Mouse (Mus musculus): Measurements from ENCODE around the gene Lcor. TPM values are rescaled to one million over a fixed set of nuclear protein-coding genes. Genes with fewer than 3 reads are reported as not detected.

The Lcor gene
- polyA plus RNA-seq, 1 experiment from 2014 or later, result 17.8 TPM

DNA sequence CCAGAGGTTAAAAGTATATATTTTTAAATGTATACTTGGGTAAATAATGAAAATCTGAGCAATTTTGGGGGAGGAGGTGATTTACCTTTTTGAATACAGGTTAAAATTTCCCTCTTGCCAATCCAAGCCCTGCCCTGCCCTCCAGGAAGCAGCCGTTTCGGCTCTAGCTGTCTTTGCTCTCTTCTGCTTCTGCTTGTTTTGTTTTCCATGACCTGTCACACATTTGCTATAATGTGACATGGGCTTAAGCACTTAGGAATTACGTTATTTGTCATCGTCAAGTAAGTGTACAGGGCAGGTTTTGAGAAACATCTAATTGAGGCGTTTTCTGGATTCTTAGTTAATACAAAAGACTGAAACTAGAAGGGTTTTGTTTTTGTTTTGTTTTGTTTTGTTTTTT lies 1.9 kb downstream of the Lcor start:
- Histone ChIP-seq H3K9ac (peak overlapping the region; percentile 55), H3K4me2 (replicated peaks) (peak overlapping the region; percentile 65), H3K36me3 (replicated peaks; ENCODE audit: control insufficient read depth, insufficient read depth) (no peaks in the 10 kb centered on the region), H3K27me3 (ENCODE audit: control insufficient read depth, insufficient read depth, low read length) (no peaks in the 10 kb centered on the region), H3K27ac (no peak overlapping the region), H3K4me3 (replicated peaks; ENCODE audit: low read length) (peak overlapping the region; percentile 99), H3K9me3 (ENCODE audit: control insufficient read depth, low read length) (no peaks in the 10 kb centered on the region), H3K4me1 (replicated peaks; ENCODE audit: control insufficient read depth, insufficient read depth, low read length) (peaks cover 37% of the 10 kb centered on the region)
- no peak for DNase-seq (ENCODE audit: low spot score)
- WGBS, result 8% methylated on average over 5 of the region's 5 CpGs
- ATAC-seq (ENCODE audit: low FRiP score), result no peak

DNA sequence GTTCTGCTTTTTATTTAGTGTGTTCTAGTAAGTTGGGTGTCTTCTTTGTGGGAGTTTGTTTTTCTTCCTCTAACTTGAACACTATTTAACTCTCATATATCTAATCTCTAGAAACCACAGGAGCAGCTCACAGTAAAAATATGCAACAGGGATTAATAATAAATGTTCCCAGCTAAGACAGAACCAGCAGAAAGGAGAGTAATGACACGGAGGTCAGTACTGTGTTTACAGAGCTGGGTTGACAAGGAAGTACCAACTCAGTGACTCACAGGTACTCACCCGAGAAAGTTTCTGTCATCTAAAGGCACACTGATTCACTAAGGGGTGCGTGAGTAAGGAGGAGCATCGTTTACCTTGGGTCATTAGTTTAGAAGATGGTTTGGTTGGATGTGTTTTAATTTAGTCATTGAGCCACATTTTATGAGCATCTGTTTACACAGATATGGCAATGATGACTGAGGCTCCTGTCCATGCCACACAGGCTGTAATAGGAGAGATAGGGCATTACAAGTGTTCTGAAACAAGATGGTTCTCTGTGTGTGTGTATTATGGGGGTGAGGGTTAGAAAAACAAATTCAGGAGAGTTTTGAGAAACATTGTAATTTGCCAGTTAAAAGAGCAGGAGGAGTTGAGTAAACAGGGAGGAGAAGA lies 13.1 kb downstream of the Lcor start:
- no peak overlapping the region for H3K4me3 ChIP-seq (replicated peaks; ENCODE audit: low read length)
- no peaks in the 10 kb centered on the region for H3K9me3 ChIP-seq (ENCODE audit: control insufficient read depth, low read length)
- H3K9ac ChIP-seq, result no peak overlapping the region
- WGBS, result 87% methylated on average over 4 of the region's 4 CpGs
- no peak overlapping the region for H3K4me2 ChIP-seq (replicated peaks)
- DNase-seq (ENCODE audit: low spot score) (no peak), ATAC-seq (ENCODE audit: low FRiP score) (no peak)
- no peaks in the 10 kb centered on the region for H3K4me1 ChIP-seq (replicated peaks; ENCODE audit: control insufficient read depth, insufficient read depth, low read length)
- H3K27me3 ChIP-seq (ENCODE audit: control insufficient read depth, insufficient read depth, low read length), result no peaks in the 10 kb centered on the region
- H3K36me3 ChIP-seq (replicated peaks; ENCODE audit: control insufficient read depth, insufficient read depth), result no peaks in the 10 kb centered on the region
- H3K27ac ChIP-seq, result no peak overlapping the region

DNA sequence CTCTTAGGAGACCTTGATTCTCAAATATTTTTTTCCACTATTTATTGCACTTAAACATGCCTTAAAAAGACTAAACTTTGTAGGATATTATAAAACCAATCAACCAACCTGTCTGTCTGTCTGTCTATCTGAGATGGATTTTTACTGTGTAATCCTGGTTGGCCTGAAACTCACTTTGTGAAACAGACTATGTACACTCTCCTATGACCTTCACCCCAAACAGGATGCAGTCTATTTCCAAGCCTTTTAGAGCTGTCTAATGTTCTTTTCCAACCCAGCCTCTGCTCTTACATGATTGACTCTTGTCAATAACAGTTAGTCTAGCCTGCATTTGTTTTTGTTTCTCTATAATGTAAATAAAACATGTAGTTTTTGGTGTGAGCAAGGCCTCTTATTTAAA lies 13.6 kb downstream of the Lcor start:
- no peak overlapping the region for H3K4me3 ChIP-seq (replicated peaks; ENCODE audit: low read length)
- H3K27me3 ChIP-seq (ENCODE audit: control insufficient read depth, insufficient read depth, low read length), result no peaks in the 10 kb centered on the region
- no peak for ATAC-seq (ENCODE audit: low FRiP score)
- DNase-seq (ENCODE audit: low spot score), result no peak
- no peak overlapping the region for H3K4me2 ChIP-seq (replicated peaks)
- H3K9me3 ChIP-seq (ENCODE audit: control insufficient read depth, low read length), result no peaks in the 10 kb centered on the region
- H3K4me1 ChIP-seq (replicated peaks; ENCODE audit: control insufficient read depth, insufficient read depth, low read length), result no peaks in the 10 kb centered on the region
- no peak overlapping the region for H3K9ac ChIP-seq
- H3K27ac ChIP-seq, result no peak overlapping the region
- no peaks in the 10 kb centered on the region for H3K36me3 ChIP-seq (replicated peaks; ENCODE audit: control insufficient read depth, insufficient read depth)

DNA sequence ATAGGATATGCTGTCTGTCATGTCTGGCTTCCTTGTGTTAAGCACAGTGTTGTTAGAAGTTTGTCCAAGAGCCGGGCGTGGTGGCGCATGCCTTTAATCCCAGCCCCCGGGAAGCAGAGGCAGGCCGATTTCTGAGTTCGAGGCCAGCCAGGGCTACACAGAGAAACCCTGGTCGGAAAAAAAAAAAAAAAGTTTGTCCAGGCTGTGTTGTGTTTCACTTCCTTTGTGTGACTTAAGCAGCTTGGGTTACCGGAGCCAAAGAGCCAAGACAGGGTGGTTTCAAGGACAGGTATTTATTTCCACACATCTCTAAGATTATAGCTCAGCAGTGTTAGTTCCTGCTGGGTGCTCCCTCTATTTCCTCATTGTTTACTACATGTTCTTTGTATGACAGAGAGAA lies 25.4 kb downstream of the Lcor start:
- Histone ChIP-seq H3K9ac (no peak overlapping the region), H3K27me3 (ENCODE audit: control insufficient read depth, insufficient read depth, low read length) (no peaks in the 10 kb centered on the region), H3K4me1 (replicated peaks; ENCODE audit: control insufficient read depth, insufficient read depth, low read length) (no peaks in the 10 kb centered on the region; the same call in 1 of the 2 replicates), H3K9me3 (ENCODE audit: control insufficient read depth, low read length) (no peaks in the 10 kb centered on the region), H3K4me2 (replicated peaks) (no peak overlapping the region), H3K27ac (no peak overlapping the region), H3K36me3 (replicated peaks; ENCODE audit: control insufficient read depth, insufficient read depth) (no peaks in the 10 kb centered on the region), H3K4me3 (replicated peaks; ENCODE audit: low read length) (no peak overlapping the region)
- WGBS, result 98% methylated on average over 8 of the region's 8 CpGs
- DNase-seq (ENCODE audit: low spot score) (no peak), ATAC-seq (ENCODE audit: low FRiP score) (no peak)

DNA sequence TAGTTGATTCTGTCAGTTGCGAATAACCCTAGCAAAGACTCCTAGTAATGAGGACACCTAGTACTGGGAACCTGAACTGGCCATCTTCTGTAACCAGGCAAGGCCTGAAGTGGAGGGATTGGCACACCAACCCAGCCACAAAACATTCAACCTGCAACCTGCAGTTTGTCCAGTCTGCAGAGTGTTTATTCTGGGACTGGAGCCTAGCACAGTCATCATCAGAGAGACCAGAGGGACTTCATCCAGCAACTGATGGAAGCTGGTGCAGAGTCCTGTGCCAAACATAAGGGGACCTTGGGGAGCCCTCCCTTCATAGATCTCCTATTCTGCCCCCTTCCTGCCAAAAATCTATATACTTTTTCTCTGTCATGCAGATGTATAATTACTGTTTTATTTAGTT lies 32.4 kb downstream of the Lcor start:
- no peak overlapping the region for H3K9ac ChIP-seq
- H3K36me3 ChIP-seq (replicated peaks; ENCODE audit: control insufficient read depth, insufficient read depth), result no peaks in the 10 kb centered on the region
- H3K9me3 ChIP-seq (ENCODE audit: control insufficient read depth, low read length), result no peaks in the 10 kb centered on the region
- 94% methylated on average over 1 of the region's 1 CpGs for WGBS
- no peak overlapping the region for H3K27ac ChIP-seq
- DNase-seq (ENCODE audit: low spot score) (no peak), ATAC-seq (ENCODE audit: low FRiP score) (no peak)
- H3K27me3 ChIP-seq (ENCODE audit: control insufficient read depth, insufficient read depth, low read length), result no peaks in the 10 kb centered on the region
- no peak overlapping the region for H3K4me3 ChIP-seq (replicated peaks; ENCODE audit: low read length)
- H3K4me2 ChIP-seq (replicated peaks), result no peak overlapping the region
- H3K4me1 ChIP-seq (replicated peaks; ENCODE audit: control insufficient read depth, insufficient read depth, low read length), result no peaks in the 10 kb centered on the region; the same call in 1 of the 2 replicates

DNA sequence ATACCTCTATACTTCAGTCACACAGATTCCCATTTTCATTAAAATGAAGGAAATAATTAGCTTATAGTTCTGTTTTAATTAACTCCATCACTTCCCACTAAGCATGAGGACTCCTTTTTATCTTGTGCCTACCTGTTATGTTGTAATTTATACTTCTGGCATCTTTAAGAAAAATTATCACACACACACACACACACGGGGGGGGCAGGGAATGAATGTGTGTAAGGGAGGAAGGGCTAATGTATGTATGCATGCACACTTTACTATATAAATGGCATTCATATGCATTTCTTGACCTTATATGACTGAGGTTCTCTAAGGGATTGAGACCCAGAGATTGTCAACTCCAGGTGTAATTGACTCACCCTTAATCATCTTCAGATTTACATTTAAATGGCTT lies 33.1 kb downstream of the Lcor start:
- no peak overlapping the region for H3K4me3 ChIP-seq (replicated peaks; ENCODE audit: low read length)
- H3K4me1 ChIP-seq (replicated peaks; ENCODE audit: control insufficient read depth, insufficient read depth, low read length), result no peaks in the 10 kb centered on the region; the same call in 1 of the 2 replicates
- no peaks in the 10 kb centered on the region for H3K27me3 ChIP-seq (ENCODE audit: control insufficient read depth, insufficient read depth, low read length)
- no peak overlapping the region for H3K27ac ChIP-seq
- DNase-seq (ENCODE audit: low spot score), result no peak
- 84% methylated on average over 1 of the region's 1 CpGs for WGBS
- H3K36me3 ChIP-seq (replicated peaks; ENCODE audit: control insufficient read depth, insufficient read depth), result no peaks in the 10 kb centered on the region
- H3K4me2 ChIP-seq (replicated peaks), result no peak overlapping the region
- no peak for ATAC-seq (ENCODE audit: low FRiP score)
- no peak overlapping the region for H3K9ac ChIP-seq
- no peaks in the 10 kb centered on the region for H3K9me3 ChIP-seq (ENCODE audit: control insufficient read depth, low read length)

DNA sequence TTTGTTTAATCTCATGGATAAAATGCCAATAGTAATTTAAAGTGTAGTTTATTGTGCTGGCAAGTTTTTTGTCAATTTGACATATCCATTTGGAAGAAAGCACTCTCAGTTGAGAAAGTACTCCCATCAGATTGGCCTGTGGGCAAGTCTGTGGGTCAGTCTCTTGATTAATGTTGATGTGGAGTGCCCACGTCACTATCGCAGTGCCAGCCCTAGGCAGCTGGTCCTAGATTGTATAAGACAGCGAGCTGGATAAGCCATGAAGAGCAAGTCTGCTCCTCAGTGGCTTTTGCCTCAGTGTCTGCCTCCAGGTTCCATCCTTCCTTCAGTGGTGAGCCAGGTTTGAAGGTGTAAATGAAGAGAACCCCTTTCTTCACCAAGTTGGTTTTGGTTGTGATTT lies 34.6 kb downstream of the Lcor start:
- H3K4me2 ChIP-seq (replicated peaks), result no peak overlapping the region
- no peaks in the 10 kb centered on the region for H3K36me3 ChIP-seq (replicated peaks; ENCODE audit: control insufficient read depth, insufficient read depth)
- no peak overlapping the region for H3K4me3 ChIP-seq (replicated peaks; ENCODE audit: low read length)
- WGBS, result 71% methylated on average over 3 of the region's 3 CpGs
- H3K4me1 ChIP-seq (replicated peaks; ENCODE audit: control insufficient read depth, insufficient read depth, low read length), result no peaks in the 10 kb centered on the region
- H3K9ac ChIP-seq, result no peak overlapping the region
- DNase-seq (ENCODE audit: low spot score) (no peak), ATAC-seq (ENCODE audit: low FRiP score) (no peak)
- no peaks in the 10 kb centered on the region for H3K9me3 ChIP-seq (ENCODE audit: control insufficient read depth, low read length)
- no peaks in the 10 kb centered on the region for H3K27me3 ChIP-seq (ENCODE audit: control insufficient read depth, insufficient read depth, low read length)
- H3K27ac ChIP-seq, result no peak overlapping the region

DNA sequence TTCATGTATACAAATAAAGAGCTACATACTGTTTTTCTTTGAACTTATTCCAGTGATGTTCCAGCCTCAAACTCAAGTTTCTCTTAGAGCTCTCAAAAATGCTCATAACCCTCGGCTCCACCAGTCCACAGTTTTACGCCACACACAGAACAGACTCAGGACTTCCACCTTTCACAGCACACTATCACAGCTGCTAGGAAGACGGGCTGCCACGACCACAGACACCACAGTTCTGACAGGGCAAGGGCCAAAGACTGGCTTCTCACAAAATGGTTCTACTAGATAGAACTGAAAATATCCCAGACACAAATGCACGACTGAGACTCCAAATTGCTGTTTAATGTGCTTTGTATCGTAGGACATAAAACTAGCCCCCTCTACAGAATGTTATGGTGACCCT lies 36.7 kb downstream of the Lcor start:
- Histone ChIP-seq H3K27me3 (ENCODE audit: control insufficient read depth, insufficient read depth, low read length) (no peaks in the 10 kb centered on the region), H3K9me3 (ENCODE audit: control insufficient read depth, low read length) (no peaks in the 10 kb centered on the region), H3K4me2 (replicated peaks) (no peak overlapping the region), H3K36me3 (replicated peaks; ENCODE audit: control insufficient read depth, insufficient read depth) (no peaks in the 10 kb centered on the region), H3K4me3 (replicated peaks; ENCODE audit: low read length) (no peak overlapping the region), H3K9ac (no peak overlapping the region), H3K4me1 (replicated peaks; ENCODE audit: control insufficient read depth, insufficient read depth, low read length) (no peaks in the 10 kb centered on the region), H3K27ac (no peak overlapping the region)
- ATAC-seq (ENCODE audit: low FRiP score), result no peak
- 76% methylated on average over 6 of the region's 6 CpGs for WGBS
- DNase-seq (ENCODE audit: low spot score), result no peak

DNA sequence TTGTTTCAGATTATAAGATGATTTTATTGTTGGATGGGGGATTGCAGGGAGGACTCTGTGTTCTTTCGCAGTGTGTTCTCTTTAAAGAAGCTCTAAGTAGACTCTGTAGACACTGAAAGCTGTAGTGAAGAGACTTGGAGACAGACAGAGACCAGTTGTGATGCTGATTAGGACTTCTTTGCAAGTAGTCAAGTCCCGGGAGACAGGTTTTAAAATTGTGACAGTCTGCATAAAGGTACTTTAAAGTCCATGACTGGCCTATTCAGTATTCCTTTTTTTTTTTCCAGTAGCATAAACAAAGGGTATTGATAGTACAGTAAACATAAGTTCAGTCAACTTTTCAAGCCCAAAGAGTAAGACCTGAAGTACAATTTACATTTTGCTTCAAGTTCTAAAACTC lies 39.8 kb downstream of the Lcor start:
- Histone ChIP-seq H3K4me1 (replicated peaks; ENCODE audit: control insufficient read depth, insufficient read depth, low read length) (no peaks in the 10 kb centered on the region), H3K9me3 (ENCODE audit: control insufficient read depth, low read length) (no peaks in the 10 kb centered on the region), H3K4me2 (replicated peaks) (no peak overlapping the region), H3K27me3 (ENCODE audit: control insufficient read depth, insufficient read depth, low read length) (no peaks in the 10 kb centered on the region), H3K36me3 (replicated peaks; ENCODE audit: control insufficient read depth, insufficient read depth) (no peaks in the 10 kb centered on the region), H3K27ac (no peak overlapping the region), H3K4me3 (replicated peaks; ENCODE audit: low read length) (no peak overlapping the region), H3K9ac (no peak overlapping the region)
- no peak for ATAC-seq (ENCODE audit: low FRiP score)
- DNase-seq (ENCODE audit: low spot score), result no peak
- WGBS, result 25% methylated on average over 2 of the region's 2 CpGs

Measured in hindbrain, embryonic 14.5 days (tissue).